Mouse (Mus musculus) brain, embryonic 14.5 days (tissue): ENCODE data around the gene Gm1123.

Source experiments
- CTCF ChIP-seq: fragments of 200-500 bp; IDR thresholded peaks from 2 replicates; pipeline ENCODE4 v1.5.1; 2012; ENCODE audit warnings: inconsistent platforms, mild to moderate bottlenecking, moderate library complexity, borderline replicate concordance; ENCODE audit not compliant: insufficient read depth, insufficient read length; ENCODE audit errors: extremely low read depth
- POLR2A ChIP-seq: fragments of 200-500 bp; IDR thresholded peaks from 2 replicates; pipeline ENCODE4 v1.6.1; 2012; ENCODE audit warnings: mild to moderate bottlenecking, inconsistent platforms, borderline replicate concordance; ENCODE audit not compliant: poor library complexity, insufficient read depth, insufficient read length, severe bottlenecking; ENCODE audit errors: extremely low read depth

DNA sequence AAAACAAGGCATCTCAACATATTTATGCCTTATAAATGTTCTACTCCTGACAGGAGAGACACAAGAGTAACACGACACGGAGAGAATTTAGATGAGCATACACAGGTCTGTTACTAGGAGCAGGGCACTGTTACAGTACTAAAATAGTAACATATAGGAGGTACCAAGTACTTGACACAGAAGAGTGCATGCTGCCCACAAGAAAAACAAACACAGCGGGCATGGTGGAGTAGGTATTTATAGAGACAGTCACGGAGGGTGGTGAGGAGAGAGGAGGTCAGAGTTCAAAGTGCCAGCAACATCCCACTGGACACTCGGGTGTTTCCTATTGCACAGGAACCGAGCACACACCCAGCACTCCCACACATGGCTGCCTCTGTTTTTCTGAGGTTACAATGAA is 14.2 kb upstream of the Gm1123 start:
- TF ChIP-seq CTCF = no peak
- no peak for TF ChIP-seq POLR2A
